Mouse (Mus musculus) midbrain, postnatal 0 days (tissue): Measurements from ENCODE around the gene Oaz2. TPM values are rescaled to one million over a fixed set of nuclear protein-coding genes. Genes with fewer than 3 reads are reported as not detected.

Source experiments
- ATAC-seq: fragments of 200-750 bp; cut with Nextera tagmentation; 2 replicates; pipeline ENCODE4 v1.8.0; 2017; ENCODE audit warnings: moderate number of reproducible peaks, mild to moderate bottlenecking, moderate TSS enrichment, moderate library complexity; ENCODE audit not compliant: low FRiP score
- DNase-seq: peaks from one replicate; pipeline ENCODE4 v3.0.0-alpha.2; 2015; ENCODE audit warnings: low spot score
- H3K27ac ChIP-seq: fragments of 300-500 bp; sonication (generic); 2 replicates; pipeline ENCODE4 v1.5.1; 2014; ENCODE audit warnings: low read depth, mild to moderate bottlenecking, low read length, mixed read lengths
- H3K27me3 ChIP-seq: fragments of 300-500 bp; sonication (generic); 2 replicates; pipeline ENCODE4 v1.6.1; 2014; ENCODE audit warnings: low read length, control low read depth, mixed read lengths; ENCODE audit not compliant: insufficient read depth
- H3K36me3 ChIP-seq: fragments of 300-500 bp; sonication (generic); 2 replicates; pipeline ENCODE4 v1.6.1; 2014; ENCODE audit warnings: low read length, control low read depth, mixed read lengths; ENCODE audit not compliant: insufficient read depth
- H3K4me1 ChIP-seq: fragments of 300-500 bp; sonication (generic); 2 replicates; pipeline ENCODE4 v1.6.1; 2014; ENCODE audit warnings: mild to moderate bottlenecking, control low read depth, antibody characterized with exemption, low read length, mixed read lengths; ENCODE audit not compliant: insufficient read depth
- H3K4me2 ChIP-seq: fragments of 300-500 bp; sonication (generic); 2 replicates; pipeline ENCODE4 v1.6.1; 2014; ENCODE audit warnings: low read depth, mild to moderate bottlenecking, low read length, mixed read lengths; ENCODE audit not compliant: poor library complexity, severe bottlenecking
- H3K4me3 ChIP-seq: fragments of 300-500 bp; sonication (generic); 2 replicates; pipeline ENCODE4 v1.5.1; 2014; ENCODE audit warnings: low read depth, mild to moderate bottlenecking, low read length, moderate library complexity
- H3K9ac ChIP-seq: fragments of 300-500 bp; sonication (generic); replicated peaks from 2 replicates; pipeline ENCODE4 v1.6.1; 2014; ENCODE audit warnings: mild to moderate bottlenecking, low read length, moderate library complexity, mixed read lengths; ENCODE audit not compliant: poor library complexity, severe bottlenecking
- H3K9me3 ChIP-seq: fragments of 300-500 bp; sonication (generic); 2 replicates; pipeline ENCODE4 v1.6.1; 2016; ENCODE audit warnings: low read length, control low read depth
- CTCF ChIP-seq: IDR thresholded peaks from 2 replicates; pipeline ENCODE4 v1.5.1; 2016; ENCODE audit warnings: antibody characterized with exemption, mild to moderate bottlenecking
- WGBS: fragments of 180-500 bp; shearing (Covaris S2); extraction: QIAGEN DNeasy Blood & Tissue Kit; methylation state at CpG from one replicate; pipeline ENCODE4 v1.1.7; 2014; 5-methylcytosine and 5-hydroxymethylcytosine counted together
- polyA plus RNA-seq: library from polyadenylated mRNA; unstranded; fragments of >200 nt; fragmentation: Nextera tagmentation; extraction: Ambion mirVana; gene quantifications from 2 replicates; pipeline ENCODE4 v1.2.1, GENCODE M21; 2015
- total RNA-seq: library from RNA; depleted of rRNA; stranded (reverse); fragments of >200 nt; gene quantifications from 2 replicates; pipeline ENCODE4 v1.2.3, GENCODE M21; 2014; rRNA removed

Oaz2 gene
- total and polyA plus RNA-seq, 2 experiments from 2014 or later, result 252 to 382 TPM

GRCm38 (mm10) chr9:65728588-65728987 lies 60.8 kb downstream of the Oaz2 start:
- DNase-seq, result no peak
- H3K4me2 ChIP-seq, result no peak overlapping the region

GRCm38 (mm10) chr9:65734931-65735330 lies 67.1 kb downstream of the Oaz2 start:
- 88% methylated on average over 3 of the region's 3 CpGs for WGBS
- no peak overlapping the region for H3K4me2 ChIP-seq

More at GRCm38 (mm10) chr9:65728588-65728987, 60.8 kb downstream of the Oaz2 start:
- H3K9ac ChIP-seq, result no peak overlapping the region
- TF ChIP-seq CTCF, result no peak
- no peaks in the 10 kb centered on the region for H3K27me3 ChIP-seq
- WGBS, result 94% methylated on average over 6 of the region's 6 CpGs
- H3K27ac ChIP-seq, result no peak overlapping the region
- ATAC-seq, result no peak
- no peaks in the 10 kb centered on the region for H3K9me3 ChIP-seq
- no peaks in the 10 kb centered on the region for H3K36me3 ChIP-seq
- H3K4me3 ChIP-seq, result no peak overlapping the region
- peaks cover 13% of the 10 kb centered on the region; the same call in 1 of the 2 replicates for H3K4me1 ChIP-seq

More at GRCm38 (mm10) chr9:65734931-65735330, 67.1 kb downstream of the Oaz2 start:
- Histone ChIP-seq H3K4me3 (no peak overlapping the region), H3K4me1 (no peaks in the 10 kb centered on the region), H3K27ac (no peak overlapping the region), H3K36me3 (no peaks in the 10 kb centered on the region), H3K27me3 (no peaks in the 10 kb centered on the region), H3K9me3 (no peaks in the 10 kb centered on the region), H3K9ac (no peak overlapping the region)
- no peak for TF ChIP-seq CTCF
- ATAC-seq (no peak), DNase-seq (no peak)

Other genes starting within 250 kb of the Oaz2 start
- gene Slc51b, start 245.0 kb upstream of the Oaz2 start, total RNA-seq, result not detected in 2 replicates
- gene Slc51b, start 245.0 kb upstream of the Oaz2 start, polyA plus RNA-seq, result not detected in 2 replicates
- 19.7 and 21.0 TPM in 2 replicates for gene Mtfmt, start 232.2 kb upstream of the Oaz2 start, total RNA-seq
- 18.5 and 18.9 TPM in 2 replicates for gene Mtfmt, start 232.2 kb upstream of the Oaz2 start, polyA plus RNA-seq
- 79.3 and 80.1 TPM in 2 replicates for gene Spg21, start 207.1 kb upstream of the Oaz2 start, total RNA-seq
- 99.4 and 103 TPM in 2 replicates for gene Spg21, start 207.1 kb upstream of the Oaz2 start, polyA plus RNA-seq
- 5.4 and 5.5 TPM in 2 replicates for gene Ankdd1a, start 147.8 kb upstream of the Oaz2 start, total RNA-seq
- 1.4 TPM in 2 replicates for gene Ankdd1a, start 147.8 kb upstream of the Oaz2 start, polyA plus RNA-seq
- gene Plekho2, start 88.0 kb upstream of the Oaz2 start, total RNA-seq, result 7.5 and 9.0 TPM in 2 replicates
- gene Plekho2, start 88.0 kb upstream of the Oaz2 start, polyA plus RNA-seq, result 3.1 and 3.8 TPM in 2 replicates
- gene Pif1, start 80.8 kb upstream of the Oaz2 start, total RNA-seq, result 0.99 and 2.2 TPM in 2 replicates
- 0.33 and 0.77 TPM in 2 replicates for gene Pif1, start 80.8 kb upstream of the Oaz2 start, polyA plus RNA-seq
- gene Rbpms2, start 38.4 kb upstream of the Oaz2 start, total RNA-seq, result 3.1 and 5.8 TPM in 2 replicates
- gene Rbpms2, start 38.4 kb upstream of the Oaz2 start, polyA plus RNA-seq, result 3.4 and 3.7 TPM in 2 replicates
- gene Zfp609, start 159.6 kb downstream of the Oaz2 start, total RNA-seq, result 11.2 and 11.8 TPM in 2 replicates
- 4.5 and 5.4 TPM in 2 replicates for gene Zfp609, start 159.6 kb downstream of the Oaz2 start, polyA plus RNA-seq
- gene Pclaf, start 222.2 kb downstream of the Oaz2 start, total RNA-seq, result 6.3 and 9.4 TPM in 2 replicates
- gene Pclaf, start 222.2 kb downstream of the Oaz2 start, polyA plus RNA-seq, result 6.7 and 8.2 TPM in 2 replicates
- gene Trip4, start 240.8 kb downstream of the Oaz2 start, total RNA-seq, result 29.8 and 32.1 TPM in 2 replicates
- 25.1 and 25.6 TPM in 2 replicates for gene Trip4, start 240.8 kb downstream of the Oaz2 start, polyA plus RNA-seq
- gene Csnk1g1, start 240.9 kb downstream of the Oaz2 start, total RNA-seq, result 25.7 and 28.6 TPM in 2 replicates
- gene Csnk1g1, start 240.9 kb downstream of the Oaz2 start, polyA plus RNA-seq, result 14.2 and 17.4 TPM in 2 replicates